Mouse (Mus musculus) midbrain, embryonic 12.5 days (tissue): ENCODE data around the gene Skor1. TPM values are rescaled to one million over a fixed set of nuclear protein-coding genes. Genes with fewer than 3 reads are reported as not detected.
A peak's percentile ranks its signal among the peaks of the same experiment; 100 is the strongest.

Source experiments
- ATAC-seq: fragments of 200-750 bp; cut with Nextera tagmentation; 2 replicates; pipeline ENCODE4 v1.8.0; 2017; ENCODE audit warnings: low read depth, moderate TSS enrichment, moderate library complexity; ENCODE audit not compliant: low FRiP score
- H3K27ac ChIP-seq: fragments of 300-500 bp; sonication (generic); replicated peaks from 2 replicates; pipeline ENCODE4 v1.5.1; 2016; ENCODE audit warnings: mild to moderate bottlenecking
- H3K27me3 ChIP-seq: fragments of 300-500 bp; sonication (generic); 2 replicates; pipeline ENCODE4 v1.6.1; 2016; ENCODE audit warnings: mild to moderate bottlenecking
- H3K36me3 ChIP-seq: fragments of 300-500 bp; sonication (generic); 2 replicates; pipeline ENCODE4 v1.6.1; 2016
- H3K4me1 ChIP-seq: fragments of 300-500 bp; sonication (generic); 2 replicates; pipeline ENCODE4 v1.6.1; 2016
- H3K4me2 ChIP-seq: fragments of 300-500 bp; sonication (generic); replicated peaks from 2 replicates; pipeline ENCODE4 v1.6.1; 2016; ENCODE audit warnings: mild to moderate bottlenecking, moderate library complexity
- H3K4me3 ChIP-seq: fragments of 300-500 bp; sonication (generic); 2 replicates; pipeline ENCODE4 v1.5.1; 2016; ENCODE audit warnings: mild to moderate bottlenecking
- H3K9ac ChIP-seq: fragments of 300-500 bp; sonication (generic); replicated peaks from 2 replicates; pipeline ENCODE4 v1.6.1; 2016; ENCODE audit warnings: mild to moderate bottlenecking, moderate library complexity
- H3K9me3 ChIP-seq: fragments of 300-500 bp; sonication (generic); 2 replicates; pipeline ENCODE4 v1.6.1; 2016; ENCODE audit warnings: mild to moderate bottlenecking
- WGBS: fragments of 180-500 bp; shearing (Covaris S2); methylation state at CpG from one replicate; pipeline ENCODE4 v1.1.7; 2016; 5-methylcytosine and 5-hydroxymethylcytosine counted together
- polyA plus RNA-seq: library from polyadenylated mRNA; unstranded; fragments of >200 nt; fragmentation: Nextera tagmentation; extraction: Ambion mirVana; gene quantifications from 2 replicates; pipeline ENCODE4 v1.2.1, GENCODE M21; 2016

Gene Skor1
- polyA plus RNA-seq, 1 experiment from 2014 or later = 0.19 TPM

DNA sequence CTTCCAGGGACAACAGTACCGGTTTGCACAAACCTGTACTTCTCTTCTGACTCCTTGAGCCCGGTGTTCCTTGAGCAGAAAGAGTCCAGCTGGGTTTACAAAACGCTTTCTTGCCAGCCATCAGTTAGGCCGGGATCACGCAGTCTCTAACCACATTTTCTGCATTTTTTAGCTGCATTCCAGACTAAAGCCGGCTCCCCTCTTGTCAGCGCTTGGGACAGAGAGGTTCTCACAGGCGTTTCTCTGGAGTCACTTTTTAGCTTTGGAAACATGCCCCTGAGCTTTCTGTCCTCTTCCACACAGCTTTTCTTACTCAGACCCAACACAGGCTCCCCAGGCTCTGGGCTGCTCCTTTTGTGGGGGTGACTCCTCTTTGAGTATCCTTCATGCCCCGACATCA is 1.5 kb downstream of the Skor1 start:
- Histone ChIP-seq H3K9ac (no peak overlapping the region), H3K36me3 (no peaks in the 10 kb centered on the region), H3K9me3 (no peaks in the 10 kb centered on the region), H3K27ac (no peak overlapping the region), H3K4me3 (peak overlapping the region; percentile 26; the same call in 1 of the 2 replicates), H3K4me2 (0 out of 2 replicates have a peak overlapping the region, but pooled peaks have one; percentile 18), H3K27me3 (peaks cover 100% of the 10 kb centered on the region), H3K4me1 (peaks cover 65% of the 10 kb centered on the region)
- ATAC-seq = no peak
- WGBS = 0% methylated on average over 9 of the region's 9 CpGs

DNA sequence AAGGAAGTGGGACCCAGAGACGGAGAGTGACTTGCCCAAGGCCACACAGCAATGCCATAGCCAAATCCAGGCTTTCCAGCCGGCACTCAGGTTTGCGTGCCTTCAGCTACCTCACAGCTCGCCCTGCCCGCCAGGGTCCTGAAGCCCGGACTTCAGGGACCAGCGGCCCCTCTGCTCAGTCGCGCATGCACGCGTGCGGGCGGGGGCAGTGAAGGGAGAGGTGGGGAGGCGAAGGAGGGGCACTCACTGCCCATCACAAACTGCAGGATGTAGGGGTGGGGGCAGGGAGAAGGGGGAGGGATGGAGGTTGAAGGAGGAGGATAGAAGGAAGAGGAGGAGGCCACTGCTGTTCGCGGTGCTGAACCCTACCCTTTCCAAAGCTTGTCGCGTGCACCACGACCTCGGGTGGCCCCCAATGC is 1.9 kb downstream of the Skor1 start:
- H3K27me3 ChIP-seq = peaks cover 100% of the 10 kb centered on the region
- H3K4me3 ChIP-seq = peak overlapping the region; percentile 26
- H3K27ac ChIP-seq = no peak overlapping the region
- no peak for ATAC-seq
- no peaks in the 10 kb centered on the region for H3K36me3 ChIP-seq
- no peaks in the 10 kb centered on the region for H3K9me3 ChIP-seq
- H3K9ac ChIP-seq = no peak overlapping the region
- 0% methylated on average over 19 of the region's 20 CpGs for WGBS
- peaks cover 66% of the 10 kb centered on the region for H3K4me1 ChIP-seq
- peak overlapping the region; percentile 18; the same call in 1 of the 2 replicates for H3K4me2 ChIP-seq

DNA sequence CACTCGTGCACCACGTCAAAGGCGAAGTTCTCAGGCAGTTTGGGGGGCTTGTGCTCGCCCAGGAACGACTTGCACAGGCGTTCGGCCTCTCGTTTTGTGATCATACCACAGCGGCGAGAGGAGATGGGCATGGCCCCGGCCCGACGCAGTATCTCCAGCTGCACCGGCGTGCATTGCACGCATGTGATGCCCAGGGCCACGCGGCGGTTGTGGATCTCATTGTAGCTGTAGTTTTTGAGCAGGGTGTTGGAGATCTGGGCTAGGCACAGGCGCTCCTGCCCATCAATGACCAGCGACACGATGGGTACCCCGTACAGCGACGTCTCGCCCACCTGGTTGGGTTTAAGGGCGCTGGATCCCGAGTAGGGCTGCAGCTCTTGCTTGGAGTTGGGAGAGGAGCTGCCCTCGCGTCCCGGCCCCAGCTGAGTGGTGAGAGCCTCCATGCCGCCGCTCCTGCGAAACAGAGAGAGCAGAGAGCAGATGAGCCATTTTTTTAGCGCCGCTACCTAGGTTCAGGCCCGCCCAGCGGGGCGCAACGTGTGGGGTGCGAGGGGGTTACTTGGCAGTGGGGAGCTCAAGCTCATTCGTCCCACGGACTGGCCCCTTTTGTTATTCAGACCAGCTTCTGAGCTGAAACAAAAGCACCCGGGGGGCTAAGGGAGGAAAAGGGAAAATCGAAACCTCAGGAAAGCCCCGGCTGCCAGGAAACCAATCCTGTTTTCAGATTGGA is 2.5 kb downstream of the Skor1 start:
- ATAC-seq = no peak
- H3K27me3 ChIP-seq = peaks cover 100% of the 10 kb centered on the region
- under 1% methylated on average over 46 of the region's 46 CpGs for WGBS
- H3K9ac ChIP-seq = no peak overlapping the region
- no peaks in the 10 kb centered on the region for H3K9me3 ChIP-seq
- peak overlapping the region; percentile 18 for H3K4me2 ChIP-seq
- no peaks in the 10 kb centered on the region for H3K36me3 ChIP-seq
- H3K27ac ChIP-seq = no peak overlapping the region
- peak overlapping the region; percentile 26 for H3K4me3 ChIP-seq
- H3K4me1 ChIP-seq = peaks cover 65% of the 10 kb centered on the region

DNA sequence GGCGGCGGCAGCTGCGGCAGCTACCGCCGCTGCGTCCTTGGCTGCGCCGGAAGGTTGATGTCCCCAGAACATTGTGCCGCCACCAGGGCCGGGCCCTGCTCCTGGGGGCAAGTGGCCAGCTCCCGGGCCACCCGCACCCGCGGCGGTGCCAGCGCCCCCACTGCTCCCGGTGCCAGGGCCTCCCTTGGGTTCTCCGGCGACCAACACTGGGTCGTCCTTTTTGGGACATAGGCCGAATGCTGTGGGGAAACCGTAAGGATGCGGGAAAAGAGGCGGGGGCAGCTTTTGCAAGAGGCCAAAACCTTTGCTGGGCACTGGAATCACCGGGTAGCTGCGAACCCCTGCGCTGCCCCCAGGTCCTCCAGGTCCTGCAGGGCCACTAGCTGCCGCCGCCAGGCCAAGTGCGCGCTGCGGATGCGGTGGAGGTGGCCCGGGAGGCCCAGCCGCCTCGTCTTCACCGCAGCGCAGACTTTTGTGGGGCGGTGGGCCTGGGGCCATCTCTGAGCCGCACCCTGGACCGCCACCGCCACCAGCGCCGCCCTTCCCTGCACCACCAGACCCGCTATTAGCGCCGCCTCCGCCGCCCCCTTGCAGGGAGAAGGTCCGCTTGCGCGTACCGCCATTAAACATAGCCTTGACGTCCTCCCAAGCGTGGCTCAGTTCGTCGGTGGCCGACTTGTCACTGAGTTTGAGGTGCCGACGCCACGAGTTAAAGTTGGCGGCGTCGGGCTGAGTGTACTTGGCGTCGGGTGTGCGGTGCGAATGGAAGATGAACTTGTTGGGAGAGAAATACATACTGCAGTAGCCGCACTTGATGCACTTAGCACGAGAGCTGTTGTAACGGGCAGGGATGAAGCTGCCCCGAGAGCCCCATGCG is 3.3 kb downstream of the Skor1 start:
- Histone ChIP-seq H3K36me3 (no peaks in the 10 kb centered on the region), H3K9ac (no peak overlapping the region), H3K27ac (no peak overlapping the region), H3K4me3 (peak overlapping the region; percentile 26), H3K4me2 (peak overlapping the region; percentile 18), H3K9me3 (no peaks in the 10 kb centered on the region), H3K4me1 (peaks cover 60% of the 10 kb centered on the region), H3K27me3 (peaks cover 100% of the 10 kb centered on the region)
- WGBS = under 1% methylated on average over 72 of the region's 73 CpGs
- no peak for ATAC-seq

DNA sequence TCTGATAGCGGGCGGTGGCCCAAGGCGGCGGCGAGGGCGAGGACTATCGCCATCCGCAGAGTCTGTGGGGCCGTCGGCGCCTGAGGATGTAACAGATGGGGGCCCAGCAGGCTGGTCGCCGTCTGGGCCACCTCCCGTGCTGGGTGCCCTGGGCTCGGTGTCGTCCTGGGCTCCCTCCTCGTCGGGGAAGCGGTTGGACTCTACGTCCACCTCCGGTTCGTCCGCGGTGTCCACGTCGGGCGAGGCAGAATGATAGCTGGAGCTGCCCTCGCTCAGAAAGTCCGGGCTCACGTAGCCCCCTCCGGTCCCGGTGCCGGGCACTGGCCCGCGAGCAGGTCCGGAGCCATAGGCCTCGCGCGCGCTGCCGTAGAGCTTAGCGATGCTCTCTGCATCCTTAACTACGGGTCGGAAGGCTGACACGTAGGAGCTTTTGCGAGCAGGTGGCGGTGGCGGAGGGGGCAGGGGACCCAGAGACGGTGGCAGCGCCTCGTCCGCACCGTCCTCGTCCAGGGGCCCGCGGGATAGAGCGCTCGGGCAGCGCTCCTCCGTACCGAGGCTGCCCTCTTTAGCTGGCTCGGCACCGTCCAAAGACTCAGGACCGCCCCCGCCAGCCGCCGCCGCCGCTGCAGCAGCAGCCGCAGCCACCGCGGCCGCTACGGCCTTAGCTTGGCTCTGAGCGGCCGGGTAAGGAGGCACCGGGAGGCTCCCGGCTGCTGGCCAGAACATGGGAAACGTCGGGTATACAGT is 4.1 kb downstream of the Skor1 start:
- Histone ChIP-seq H3K9me3 (no peaks in the 10 kb centered on the region), H3K27ac (no peak overlapping the region), H3K27me3 (peaks cover 100% of the 10 kb centered on the region), H3K4me1 (peaks cover 62% of the 10 kb centered on the region), H3K36me3 (no peaks in the 10 kb centered on the region), H3K4me3 (peak overlapping the region; percentile 26), H3K4me2 (peak overlapping the region; percentile 26), H3K9ac (no peak overlapping the region)
- ATAC-seq = no peak
- WGBS = under 1% methylated on average over 80 of the region's 80 CpGs

DNA sequence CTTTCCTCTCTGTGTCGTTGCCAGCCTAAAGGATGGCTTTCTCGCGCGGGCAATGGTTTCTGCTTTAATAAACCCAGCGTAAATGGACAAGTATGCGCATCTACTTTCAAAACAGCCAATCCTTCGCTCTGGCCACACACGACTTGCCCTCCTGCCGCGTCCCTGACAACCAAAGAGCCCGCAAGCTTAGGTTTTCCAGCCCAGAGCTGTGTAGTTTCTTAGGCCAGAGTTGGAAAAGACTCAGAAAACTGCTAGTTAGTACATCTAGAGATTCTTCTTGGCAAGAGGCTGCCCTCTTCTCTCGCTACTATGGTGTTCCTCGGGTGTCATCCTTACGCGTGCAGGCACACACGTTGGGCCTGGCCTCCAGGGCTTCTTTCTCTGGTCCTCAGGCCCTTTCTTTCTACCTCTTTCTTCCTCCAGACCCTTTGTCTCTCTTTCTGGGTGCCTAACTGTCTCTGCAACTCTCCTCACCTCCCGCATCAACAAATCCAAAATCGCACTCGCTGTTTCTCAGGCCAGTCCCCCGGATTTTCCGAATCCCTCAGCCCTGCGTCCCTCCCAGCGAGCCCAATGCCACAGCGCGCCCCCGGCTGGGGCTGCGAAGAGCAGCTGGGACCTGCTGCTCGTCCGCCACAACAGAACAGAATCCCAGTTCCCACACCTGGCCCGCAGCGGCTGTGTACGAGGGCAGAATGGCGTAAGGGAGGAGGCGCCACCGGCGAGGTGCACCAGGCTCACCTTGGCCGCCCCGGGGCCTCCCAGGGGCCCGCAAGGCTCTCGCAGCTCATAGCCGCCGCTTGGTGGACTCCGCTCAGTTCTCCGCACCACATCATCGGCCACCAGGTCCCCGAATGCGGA is 4.9 kb downstream of the Skor1 start:
- no peak overlapping the region for H3K9ac ChIP-seq
- H3K9me3 ChIP-seq = no peaks in the 10 kb centered on the region
- H3K27ac ChIP-seq = no peak overlapping the region
- H3K36me3 ChIP-seq = no peaks in the 10 kb centered on the region
- H3K4me2 ChIP-seq = peak overlapping the region; percentile 26
- ATAC-seq = no peak
- WGBS = under 1% methylated on average over 47 of the region's 47 CpGs
- H3K4me1 ChIP-seq = peaks cover 57% of the 10 kb centered on the region
- peaks cover 100% of the 10 kb centered on the region for H3K27me3 ChIP-seq
- H3K4me3 ChIP-seq = peak overlapping the region; percentile 26

DNA sequence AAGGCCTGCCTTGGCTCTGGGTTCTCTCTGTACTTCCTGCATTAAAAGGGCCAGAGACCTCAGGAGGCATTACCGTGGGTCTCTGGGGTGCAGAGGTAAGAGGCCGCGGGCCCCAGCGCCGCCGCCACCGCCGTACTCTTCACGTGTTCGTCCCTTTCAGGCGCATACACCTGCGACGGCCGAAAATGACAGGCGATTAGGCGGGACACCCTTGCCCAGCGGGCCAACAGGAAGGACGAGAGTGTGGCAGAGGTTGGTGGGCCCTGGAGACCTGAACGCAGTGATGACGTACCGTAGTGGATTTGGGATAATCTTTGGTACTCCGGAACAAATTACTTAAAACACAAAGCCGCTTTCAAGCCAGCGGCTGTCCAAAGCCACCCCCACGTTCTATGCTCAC is 5.5 kb downstream of the Skor1 start:
- H3K27me3 ChIP-seq = peaks cover 100% of the 10 kb centered on the region
- under 1% methylated on average over 25 of the region's 25 CpGs for WGBS
- H3K4me1 ChIP-seq = peaks cover 56% of the 10 kb centered on the region
- H3K9ac ChIP-seq = no peak overlapping the region
- peak overlapping the region; percentile 26; the same call in 1 of the 2 replicates for H3K4me3 ChIP-seq
- H3K27ac ChIP-seq = no peak overlapping the region
- ATAC-seq = no peak
- peak overlapping the region; percentile 26 for H3K4me2 ChIP-seq
- no peaks in the 10 kb centered on the region for H3K36me3 ChIP-seq
- H3K9me3 ChIP-seq = no peaks in the 10 kb centered on the region

DNA sequence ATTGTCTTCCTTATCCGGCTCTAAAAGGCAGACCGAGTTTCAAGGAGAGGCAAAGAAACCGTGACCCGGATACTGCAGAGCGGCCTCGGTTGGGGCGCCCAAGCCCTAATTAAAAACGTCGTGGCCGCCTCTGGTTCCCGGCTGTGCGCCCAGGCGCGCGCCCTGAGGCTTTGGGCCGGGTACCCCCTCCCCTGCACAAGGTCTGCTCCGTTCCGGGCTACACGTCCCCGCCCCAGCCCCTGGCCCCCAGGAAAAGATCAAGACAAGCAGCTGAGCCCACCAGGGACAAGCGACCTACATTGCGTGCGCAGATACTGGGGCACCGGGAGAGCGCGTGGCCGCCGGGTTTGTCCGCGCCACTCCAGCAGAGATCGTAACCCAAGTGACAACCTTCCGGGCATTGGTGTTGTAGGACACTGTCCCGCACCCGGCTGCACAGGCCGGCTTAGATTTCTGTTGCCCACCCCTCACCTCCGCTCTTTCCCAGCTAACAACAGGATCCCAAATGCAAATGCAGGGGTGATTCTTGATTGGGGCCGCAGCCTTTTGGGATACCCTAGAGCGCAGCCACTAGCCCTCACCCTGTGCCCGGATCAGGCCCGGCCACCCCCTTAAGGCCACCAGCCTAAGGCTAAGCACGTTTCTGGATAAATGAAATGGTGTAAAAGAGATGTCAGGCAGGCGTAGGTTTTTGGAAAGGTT is 6.3 kb downstream of the Skor1 start:
- Histone ChIP-seq H3K9me3 (no peaks in the 10 kb centered on the region), H3K4me1 (peaks cover 62% of the 10 kb centered on the region), H3K4me2 (peak overlapping the region; percentile 34), H3K36me3 (no peaks in the 10 kb centered on the region), H3K9ac (no peak overlapping the region), H3K27ac (no peak overlapping the region), H3K27me3 (peaks cover 100% of the 10 kb centered on the region), H3K4me3 (peak overlapping the region; percentile 15)
- no peak for ATAC-seq
- WGBS = 1% methylated on average over 42 of the region's 42 CpGs

DNA sequence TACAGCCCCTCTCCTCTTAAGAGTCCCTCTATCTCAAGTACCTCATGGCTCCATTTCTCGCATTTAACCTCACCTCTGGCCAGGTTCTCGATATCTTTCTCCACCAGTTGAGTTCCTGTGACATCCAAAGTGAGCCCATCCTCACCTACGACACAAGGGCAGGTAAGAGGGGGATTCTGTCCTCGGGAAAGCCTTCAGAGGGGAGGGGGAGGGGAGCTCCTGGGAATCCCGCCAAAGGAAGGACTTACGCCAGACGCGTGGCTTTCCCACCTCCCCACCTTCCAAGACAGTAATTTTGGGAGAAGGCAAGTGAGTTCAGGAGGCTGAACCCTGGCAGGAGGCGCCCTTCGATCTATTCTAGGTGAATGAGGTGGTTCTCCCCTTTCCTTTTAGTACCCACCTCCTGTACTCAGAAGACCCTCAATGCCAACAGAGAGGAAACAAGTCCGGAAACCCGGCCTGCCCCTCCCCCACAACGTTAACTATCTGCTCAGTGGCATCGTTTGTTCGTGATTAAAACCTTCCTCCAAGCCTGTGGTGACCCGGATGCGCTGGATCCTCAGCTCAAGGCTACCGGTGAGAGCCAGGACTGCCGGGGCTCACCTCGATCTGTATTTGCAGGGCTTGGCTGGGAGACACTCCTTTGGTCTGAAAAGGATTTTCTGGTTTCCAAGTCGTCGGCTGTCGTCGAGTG is 7.0 kb downstream of the Skor1 start:
- H3K4me3 ChIP-seq = no peak overlapping the region; the same call in 1 of the 2 replicates
- no peak overlapping the region for H3K27ac ChIP-seq
- peaks cover 100% of the 10 kb centered on the region for H3K27me3 ChIP-seq
- H3K9ac ChIP-seq = no peak overlapping the region
- ATAC-seq = no peak
- WGBS = under 1% methylated on average over 24 of the region's 24 CpGs
- peak overlapping the region; percentile 34; the same call in 1 of the 2 replicates for H3K4me2 ChIP-seq
- peaks cover 66% of the 10 kb centered on the region for H3K4me1 ChIP-seq
- no peaks in the 10 kb centered on the region for H3K9me3 ChIP-seq
- no peaks in the 10 kb centered on the region for H3K36me3 ChIP-seq

DNA sequence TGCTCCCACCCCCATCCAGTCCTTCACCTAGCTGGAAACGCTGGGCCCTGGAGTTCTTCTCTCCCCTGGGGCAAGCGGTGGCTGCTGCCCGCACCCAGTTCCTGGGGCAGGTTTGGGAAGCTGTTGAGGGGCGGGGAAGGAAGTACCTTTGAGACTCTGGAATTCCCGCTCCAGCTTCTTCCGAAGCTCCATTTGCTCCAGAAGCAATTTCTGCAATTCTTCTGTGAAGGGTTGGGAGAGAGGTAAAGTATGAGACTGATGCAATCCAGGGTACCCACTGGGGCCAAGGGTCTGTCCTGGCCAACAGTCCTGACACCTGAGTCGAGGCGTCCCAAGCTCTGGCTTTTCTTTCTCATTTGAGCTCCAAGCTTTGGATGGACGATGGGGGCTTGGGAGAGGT is 8.6 kb downstream of the Skor1 start:
- H3K4me2 ChIP-seq = no peak overlapping the region
- WGBS = 2% methylated on average over 9 of the region's 9 CpGs
- peaks cover 63% of the 10 kb centered on the region for H3K4me1 ChIP-seq
- H3K9ac ChIP-seq = no peak overlapping the region
- no peak for ATAC-seq
- H3K27me3 ChIP-seq = peaks cover 99% of the 10 kb centered on the region
- no peaks in the 10 kb centered on the region for H3K36me3 ChIP-seq
- no peak overlapping the region for H3K27ac ChIP-seq
- no peak overlapping the region for H3K4me3 ChIP-seq
- no peaks in the 10 kb centered on the region for H3K9me3 ChIP-seq
